Mouse (Mus musculus) cerebellum, adult 11-12 months (tissue): Measurements from ENCODE around the gene Pakap.

Experiments
- DNase-seq: peaks from one replicate; pipeline ENCODE4 v3.0.0; 2022

Gene Pakap

DNA sequence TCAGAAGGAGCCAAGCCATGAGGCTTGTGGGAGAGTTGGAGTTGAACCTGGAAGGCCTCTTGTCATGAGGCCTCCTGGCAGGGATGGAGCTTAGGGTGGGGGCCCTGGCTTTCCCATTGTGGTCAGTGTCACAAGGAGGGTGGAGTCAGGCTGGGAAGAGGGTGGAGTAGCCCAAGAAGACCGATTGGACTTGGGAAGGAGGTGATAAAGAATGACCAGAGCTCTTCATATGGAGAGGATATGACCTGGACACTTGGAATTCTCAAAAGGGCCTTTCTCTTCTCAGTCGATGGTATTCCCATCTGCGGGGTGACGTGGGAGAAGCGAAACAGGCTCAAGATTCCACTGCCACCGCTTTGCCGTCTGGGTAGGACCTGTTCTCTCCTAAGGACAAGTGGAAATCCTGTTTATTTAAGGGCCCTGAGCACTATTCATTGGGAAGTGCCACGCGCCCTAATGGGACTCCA lies 111.0 kb downstream of the Pakap start:
- DNase-seq: no peak

DNA sequence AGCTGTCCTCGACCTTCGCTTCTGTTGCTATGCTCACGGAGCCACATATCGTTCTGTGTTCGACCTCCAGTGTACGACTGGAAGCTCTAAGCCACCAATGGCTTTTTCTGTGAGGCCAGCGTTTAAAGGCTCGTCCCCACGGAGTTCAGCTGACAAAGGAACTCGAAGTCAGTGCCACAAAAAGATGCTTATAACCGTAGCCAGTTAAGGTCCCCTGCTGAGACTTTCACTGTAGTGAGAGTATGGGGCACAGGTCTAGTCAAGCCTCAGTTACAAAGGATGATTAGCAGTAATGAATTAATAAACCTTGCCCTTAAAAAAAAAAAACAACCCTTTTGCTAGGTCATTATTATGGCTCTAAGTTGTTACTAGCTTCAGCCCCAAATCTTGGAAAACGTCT lies 112.2 kb downstream of the Pakap start:
- no peak for DNase-seq

DNA sequence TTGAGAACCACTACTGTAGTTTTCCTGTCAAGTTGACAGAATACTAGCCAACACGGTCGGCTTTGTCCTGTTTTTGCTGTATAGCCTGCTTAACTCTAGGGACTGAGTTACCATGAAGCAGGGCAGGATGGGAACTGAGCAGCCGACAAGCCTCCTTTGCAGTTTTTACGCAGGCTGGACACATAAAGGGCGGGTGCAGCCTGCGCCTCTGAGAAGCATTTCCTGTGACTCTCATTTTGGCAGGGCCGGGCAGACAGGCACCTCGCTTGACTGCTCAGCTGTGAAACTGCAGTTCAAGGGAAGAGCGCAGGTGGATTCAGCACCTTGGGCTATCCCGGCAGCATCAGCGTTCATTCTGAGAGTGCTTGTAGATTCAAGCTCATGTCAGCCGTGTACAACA lies 113.5 kb downstream of the Pakap start:
- peak; percentile 34 for DNase-seq

DNA sequence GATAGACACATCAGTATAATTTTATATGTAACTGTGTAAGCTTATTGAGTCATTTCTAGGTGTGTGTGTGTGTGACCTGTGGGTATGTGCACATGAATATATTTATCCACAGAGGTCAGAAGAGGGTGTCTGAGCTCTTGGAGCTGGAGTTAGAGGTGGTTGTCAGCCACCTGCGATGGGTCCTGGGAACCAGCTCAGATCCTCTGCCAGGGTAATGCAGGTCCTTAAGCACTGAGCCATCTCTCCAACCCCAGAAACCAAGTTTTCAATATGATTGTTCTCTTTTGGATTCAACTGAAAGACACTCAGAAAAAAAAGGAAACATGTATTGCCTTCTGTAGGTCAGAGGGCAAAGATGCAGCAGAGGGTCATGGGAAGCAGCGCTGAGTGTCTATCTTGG lies 114.4 kb downstream of the Pakap start:
- DNase-seq: no peak

DNA sequence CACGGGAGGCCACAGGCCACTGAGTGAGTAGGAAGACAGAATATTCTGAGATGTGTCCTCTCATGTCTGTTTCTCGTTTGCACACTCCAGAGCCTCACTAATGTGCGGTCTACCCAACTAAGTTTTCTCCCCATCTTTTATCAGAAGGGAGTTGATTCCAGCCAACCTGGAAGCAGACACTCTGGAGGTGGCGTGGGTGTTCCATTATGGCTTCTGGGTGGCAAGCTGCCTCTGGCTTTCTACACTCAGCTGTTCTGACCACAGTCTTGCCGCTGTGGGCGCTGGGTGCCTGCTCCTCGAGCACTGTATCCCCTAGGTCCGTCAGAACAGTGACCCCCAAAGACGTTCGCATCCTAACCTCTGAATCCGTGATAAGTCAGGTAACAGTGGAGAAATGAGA lies 115.0 kb downstream of the Pakap start:
- no peak for DNase-seq

DNA sequence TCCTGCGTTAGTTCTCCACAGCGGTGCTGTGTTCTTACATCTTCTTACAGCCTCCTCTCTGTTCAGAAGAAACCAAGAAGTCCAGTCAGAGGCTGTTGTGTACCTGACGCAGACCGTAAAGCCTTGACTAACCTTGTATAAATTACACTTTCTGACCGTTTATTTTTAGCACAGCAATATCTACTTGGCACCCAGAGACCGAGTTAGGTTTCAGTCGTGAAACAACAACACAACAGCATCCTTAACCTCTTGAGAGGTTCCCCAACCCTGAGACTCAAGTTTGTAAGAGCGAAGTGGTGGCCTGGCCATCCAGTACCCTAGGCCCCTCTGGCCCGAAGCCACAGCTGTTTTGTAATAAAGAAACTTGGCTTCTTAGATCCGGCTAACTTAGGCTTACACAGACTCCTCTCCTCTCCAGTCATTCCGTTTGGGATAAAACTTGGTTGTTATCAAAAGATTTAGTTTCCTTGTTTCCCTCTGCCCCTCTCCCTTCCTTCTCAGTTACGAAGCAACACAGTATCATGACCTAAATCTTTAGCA lies 116.8 kb downstream of the Pakap start:
- no peak for DNase-seq

DNA sequence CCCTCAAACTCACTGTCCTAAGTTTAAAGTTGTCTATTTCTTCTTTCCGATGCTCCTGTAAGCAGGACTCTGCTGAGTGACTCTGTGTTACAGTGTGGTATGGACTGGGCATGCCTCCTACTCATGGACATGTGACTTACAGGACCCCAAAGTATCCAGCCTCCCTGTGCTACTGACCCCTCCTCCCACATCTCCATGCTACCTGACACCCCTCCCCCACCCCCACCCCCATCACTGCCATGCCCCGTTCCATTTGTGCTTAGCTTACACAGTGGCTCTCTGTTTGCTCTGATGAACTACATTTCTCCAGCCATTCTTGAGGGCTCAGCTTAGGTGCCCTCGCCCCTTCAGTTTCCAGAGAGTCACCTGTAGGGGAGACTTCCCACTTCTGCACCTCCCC lies 118.8 kb downstream of the Pakap start:
- no peak for DNase-seq

DNA sequence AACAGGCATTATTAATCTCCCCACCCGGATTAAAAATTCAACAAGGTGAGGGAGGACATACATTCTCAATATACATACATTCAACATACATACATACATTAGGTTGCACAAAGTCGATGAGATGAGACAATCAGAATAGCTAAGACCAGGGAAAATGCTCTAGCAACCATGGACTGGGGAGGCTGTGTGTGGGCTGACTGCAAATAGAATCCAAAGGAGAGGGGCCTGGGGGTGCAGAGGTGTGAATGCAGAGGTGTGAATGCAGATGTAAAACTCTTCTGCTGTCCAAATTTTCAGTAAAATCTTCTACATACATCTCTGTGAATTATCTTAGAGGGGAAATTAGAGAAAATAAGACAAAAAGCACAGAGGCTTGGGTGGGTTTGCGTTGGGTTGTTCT lies 119.6 kb downstream of the Pakap start:
- no peak for DNase-seq

DNA sequence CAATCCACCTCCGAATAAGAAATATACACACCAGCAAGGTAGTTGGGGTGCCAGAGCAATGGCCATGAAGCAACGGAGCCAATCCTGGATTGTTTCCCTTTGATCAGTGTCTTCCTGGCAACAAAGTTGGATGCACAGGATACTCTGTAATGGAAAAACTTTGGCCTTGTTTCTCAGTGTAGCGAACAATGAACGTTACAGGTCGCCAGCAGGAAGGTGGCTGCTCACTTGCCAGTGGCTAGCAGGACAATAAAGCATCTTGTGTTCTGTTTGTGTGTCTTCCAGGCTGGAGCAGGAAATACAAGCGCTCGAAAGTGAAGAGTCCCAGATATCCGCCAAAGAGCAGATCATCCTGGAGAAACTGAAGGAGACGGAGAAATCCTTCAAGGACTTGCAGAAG lies 120.2 kb downstream of the Pakap start:
- no peak for DNase-seq

DNA sequence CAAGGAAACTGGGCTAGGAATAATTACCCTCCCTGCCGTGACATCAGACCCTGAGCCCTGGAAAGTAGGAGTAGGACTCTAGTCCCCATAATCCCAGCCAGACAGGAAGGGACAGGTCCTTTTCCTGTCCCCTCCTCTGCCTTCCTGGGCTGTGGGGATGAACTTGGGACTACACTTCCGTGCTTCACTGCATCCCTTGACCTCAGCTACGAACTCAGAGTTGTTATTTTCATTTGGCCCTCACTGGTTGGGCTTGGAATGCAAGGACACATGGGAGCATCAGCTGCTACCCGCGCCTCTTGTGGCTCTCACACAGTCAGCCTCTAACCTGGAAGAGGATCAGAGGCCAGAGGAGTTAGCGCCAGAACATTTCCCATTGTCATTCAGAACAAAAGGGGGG lies 122.0 kb downstream of the Pakap start:
- DNase-seq: no peak

DNA sequence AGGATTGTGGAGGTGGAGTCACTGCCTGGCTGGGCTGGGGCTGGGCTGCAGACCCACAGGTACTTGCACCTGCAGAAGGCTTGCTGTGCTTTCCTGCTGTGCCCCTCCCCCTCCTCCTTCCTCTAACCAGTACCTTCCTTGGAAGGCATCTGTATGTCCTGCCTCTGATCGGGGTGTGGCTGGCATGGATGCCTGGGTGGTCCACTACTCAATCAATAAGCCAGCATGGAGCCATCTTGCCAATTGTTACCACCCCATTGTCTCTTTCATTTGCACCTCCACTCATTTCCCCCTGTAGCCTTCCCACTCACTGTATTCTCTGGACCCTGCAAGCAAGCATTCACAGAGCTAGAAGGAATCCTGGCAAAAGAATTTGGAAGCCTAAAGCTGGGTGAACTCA lies 122.8 kb downstream of the Pakap start:
- DNase-seq: no peak

DNA sequence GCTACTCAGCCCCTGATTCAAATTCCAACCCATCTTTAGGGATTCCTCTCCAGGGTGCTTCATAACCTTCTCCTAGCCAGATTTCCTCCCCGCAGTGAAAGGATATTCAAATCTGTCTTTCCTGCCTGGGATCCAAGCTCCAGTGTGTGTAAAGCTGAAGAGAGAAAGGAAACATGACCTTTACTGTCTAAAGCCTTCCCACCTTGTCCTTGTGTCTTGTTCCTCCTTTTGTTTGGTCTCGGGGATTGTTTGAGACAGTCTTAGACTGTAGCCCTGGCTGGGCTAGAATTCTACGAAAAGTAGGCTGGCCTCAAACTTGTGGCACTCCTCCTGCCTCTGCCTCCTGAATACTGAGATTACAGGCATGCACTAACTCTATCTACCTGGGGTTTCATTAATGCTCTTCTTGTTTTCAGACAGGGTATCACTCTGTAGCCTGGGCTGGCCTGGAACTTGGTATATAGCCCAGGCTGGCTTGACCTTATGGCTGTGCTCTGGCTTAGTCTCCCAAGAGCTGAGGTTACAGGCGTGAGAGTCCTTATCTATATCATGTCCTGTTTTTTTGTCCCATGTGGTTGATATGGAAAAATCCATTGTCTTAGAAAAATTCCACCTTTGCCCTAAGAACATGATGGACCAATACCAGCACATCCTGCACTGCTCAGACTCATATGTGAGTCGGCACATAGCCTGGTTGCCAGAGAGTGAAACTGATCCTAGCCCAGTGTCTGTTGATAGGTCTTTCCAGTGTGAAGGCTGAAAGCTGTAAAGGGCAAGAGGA lies 126.6 kb downstream of the Pakap start:
- no peak for DNase-seq

DNA sequence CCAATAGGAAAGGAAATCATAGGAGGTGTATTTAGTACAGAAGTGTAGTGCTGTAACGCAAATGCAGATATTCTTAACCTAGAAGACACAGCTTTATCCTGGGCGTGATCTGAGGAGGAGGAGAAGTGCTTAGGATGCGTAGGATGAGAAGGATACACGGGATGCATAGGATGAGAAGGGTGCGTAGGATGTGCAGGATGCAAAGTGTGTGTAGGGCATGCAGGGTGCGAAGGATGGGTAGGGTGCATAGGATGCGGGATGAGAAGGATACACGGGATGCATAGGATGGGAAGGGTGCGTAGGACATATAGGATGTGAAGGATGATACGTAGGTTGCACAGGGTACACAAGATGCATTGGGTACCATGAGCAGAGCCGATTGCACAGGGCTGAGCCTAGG lies 129.0 kb downstream of the Pakap start:
- no peak for DNase-seq

DNA sequence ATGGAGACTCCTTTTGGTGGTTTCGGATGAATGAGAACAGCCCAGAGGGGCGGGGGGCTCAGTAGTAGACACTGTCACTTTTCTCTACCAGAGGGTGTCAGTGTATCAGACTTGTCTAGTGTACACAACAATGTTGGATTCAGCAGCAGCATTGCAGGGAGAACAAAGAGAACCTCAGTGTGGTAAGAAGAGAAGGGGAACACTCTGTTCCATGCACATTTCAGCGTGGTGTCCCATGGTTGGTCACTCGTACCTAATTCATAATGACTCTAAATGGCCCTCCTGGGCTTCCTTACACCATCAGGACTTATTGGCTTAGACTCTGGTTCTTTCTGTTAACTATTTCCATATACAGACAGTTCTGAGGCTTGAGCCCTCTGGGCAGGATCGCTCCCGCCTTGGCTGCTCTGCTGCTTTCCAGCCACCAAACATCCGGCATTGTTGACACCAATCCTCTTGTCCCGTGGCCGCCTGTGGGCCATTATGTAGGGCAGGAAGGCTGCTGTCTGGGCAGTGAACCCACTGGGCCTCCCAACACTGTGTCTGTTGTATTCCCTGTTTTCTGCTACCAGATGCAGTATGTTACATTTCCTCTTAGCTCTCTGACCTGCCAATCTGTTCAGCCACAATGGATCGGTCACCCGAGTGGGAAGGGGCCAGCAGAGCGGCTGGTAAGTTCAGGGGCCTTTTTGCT lies 130.1 kb downstream of the Pakap start:
- no peak for DNase-seq

DNA sequence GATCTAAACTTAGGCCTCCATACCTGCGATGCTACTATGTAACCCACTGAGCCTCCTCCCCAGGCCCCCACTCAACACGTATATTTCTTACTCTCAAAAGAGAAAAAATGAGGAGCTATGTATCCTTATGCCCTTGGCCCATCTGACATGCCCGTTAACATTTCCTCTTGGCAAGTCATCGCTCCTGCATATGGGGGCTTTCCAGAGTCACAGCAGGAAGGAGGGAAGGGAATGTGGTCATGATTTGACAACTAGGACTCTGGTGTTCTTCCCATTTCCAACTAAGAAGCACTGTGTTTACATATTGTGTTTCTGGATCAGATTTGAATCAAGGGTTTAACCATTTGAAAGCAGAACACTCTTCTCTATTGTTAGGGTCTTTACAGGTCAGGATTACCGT lies 133.6 kb downstream of the Pakap start:
- peak; percentile 12 for DNase-seq

DNA sequence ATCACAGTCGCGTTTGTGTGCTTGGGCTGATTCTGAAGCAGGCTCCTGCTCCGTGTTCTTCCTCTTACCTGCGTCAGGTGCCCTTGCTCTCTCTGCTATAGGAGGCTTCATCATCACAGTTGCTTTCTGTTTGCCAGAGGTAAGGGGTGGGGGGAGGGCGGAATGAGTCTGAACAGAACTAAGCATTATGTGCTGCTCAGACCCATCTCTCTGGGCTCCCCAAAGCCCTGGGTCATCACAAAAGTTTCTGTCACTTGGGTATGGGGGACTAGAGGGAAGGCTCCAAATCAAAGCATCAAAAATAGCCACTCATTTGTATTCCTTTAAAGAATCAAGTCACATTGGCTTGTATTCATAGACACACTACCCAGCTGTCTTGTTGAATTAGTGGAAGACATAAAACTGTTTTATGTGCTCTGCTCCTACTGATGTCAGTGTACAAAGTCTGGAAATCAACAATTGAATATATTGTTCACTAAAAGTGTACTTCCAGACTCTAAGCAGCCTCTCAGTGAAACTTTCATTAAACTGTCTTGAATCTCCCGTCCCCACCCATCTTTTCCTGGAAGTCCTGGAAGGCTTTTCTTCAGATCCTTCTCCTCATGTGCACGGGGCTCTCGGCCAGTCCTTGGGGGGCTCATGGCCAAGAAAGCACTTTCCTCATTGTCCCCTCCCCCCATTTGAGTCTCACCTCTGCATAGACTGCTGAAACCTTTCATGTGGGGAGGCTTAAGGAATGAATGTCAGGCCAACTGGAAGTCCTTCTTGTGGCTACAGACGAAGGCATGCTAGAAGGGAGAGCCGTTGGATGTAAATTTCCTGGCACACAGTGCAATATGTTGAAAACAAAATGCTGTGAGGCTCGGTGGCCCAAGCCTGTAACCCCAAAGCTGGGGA lies 135.8 kb downstream of the Pakap start:
- no peak for DNase-seq

DNA sequence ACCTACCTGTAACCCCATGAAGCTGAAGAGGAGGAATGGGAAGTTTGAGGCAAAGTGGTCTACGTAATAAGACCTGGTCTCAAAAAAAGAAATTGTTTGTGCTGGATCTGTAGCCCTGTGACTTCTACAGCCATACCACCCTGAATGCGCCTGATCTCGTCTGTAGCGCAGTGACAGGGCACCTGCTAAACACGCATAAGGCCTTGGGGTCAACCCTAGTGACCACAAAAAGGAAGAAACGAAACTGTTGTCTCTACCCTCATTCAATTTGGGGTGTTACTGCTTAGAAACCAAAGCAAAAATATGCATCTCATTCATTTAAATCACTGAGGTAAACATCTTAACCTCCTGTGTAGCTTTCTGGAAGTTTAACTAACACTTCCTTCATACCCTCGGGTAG lies 136.6 kb downstream of the Pakap start:
- DNase-seq: no peak

DNA sequence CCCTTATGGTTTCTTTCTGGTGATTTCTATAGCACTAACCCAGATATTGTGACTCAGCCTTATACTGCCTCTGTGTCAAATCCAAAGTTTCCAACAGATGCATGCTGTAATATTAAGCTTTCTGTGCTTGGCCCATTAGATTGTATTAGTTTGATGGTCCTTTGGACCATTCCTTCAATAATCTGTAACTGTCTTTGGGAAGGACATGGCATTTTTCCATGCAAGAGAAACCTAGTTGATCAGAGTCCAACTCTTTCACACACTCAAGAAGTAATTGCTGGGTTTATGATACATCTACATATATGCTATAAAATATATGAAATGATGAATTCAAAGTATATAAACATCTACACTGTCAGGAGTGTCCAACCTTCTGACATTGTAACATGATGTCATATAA lies 147.9 kb downstream of the Pakap start:
- no peak for DNase-seq

DNA sequence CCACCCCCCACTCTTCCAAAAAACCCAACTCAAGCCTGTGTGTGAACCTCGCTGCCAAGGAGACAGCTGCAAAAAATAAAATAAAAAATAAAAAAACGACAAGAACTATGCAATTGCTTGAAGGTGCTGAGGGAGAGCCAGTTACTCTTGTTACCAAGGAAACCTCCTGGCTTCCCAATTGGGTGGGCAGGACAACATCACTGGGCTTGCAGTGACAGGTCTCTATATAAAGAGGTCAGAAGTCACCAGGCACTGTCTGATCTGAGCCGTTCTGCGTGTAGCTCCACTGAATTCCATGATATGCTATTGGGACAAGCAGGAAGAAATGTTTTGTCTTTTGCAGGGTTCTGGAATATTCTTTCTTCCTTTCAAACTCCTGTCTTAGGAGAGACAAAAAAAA lies 148.8 kb downstream of the Pakap start:
- DNase-seq: no peak

DNA sequence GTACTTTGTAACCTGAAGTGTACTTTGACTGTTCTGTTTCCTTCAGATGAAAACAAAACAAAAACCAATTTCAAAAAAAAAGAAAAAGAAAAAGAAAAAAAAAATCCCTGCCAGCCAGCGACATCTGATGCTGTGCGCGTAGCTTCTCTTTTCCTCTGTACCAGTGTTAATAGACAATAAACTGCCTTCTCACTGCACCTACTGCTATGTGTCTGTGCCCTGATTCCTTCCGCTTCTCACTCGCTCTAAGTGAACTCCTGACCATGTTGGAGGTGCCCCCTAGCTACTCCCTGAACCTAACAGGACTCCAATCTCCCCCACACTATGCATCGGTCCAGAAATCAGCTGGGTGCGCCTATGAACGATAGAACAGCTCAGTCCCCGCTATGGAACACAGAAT lies 149.4 kb downstream of the Pakap start, which contains the start of gene Akap2:
Akap2 (plus strand) TSS at position 304 of the 400 bp plus-strand sequence.
- DNase-seq: no peak

DNA sequence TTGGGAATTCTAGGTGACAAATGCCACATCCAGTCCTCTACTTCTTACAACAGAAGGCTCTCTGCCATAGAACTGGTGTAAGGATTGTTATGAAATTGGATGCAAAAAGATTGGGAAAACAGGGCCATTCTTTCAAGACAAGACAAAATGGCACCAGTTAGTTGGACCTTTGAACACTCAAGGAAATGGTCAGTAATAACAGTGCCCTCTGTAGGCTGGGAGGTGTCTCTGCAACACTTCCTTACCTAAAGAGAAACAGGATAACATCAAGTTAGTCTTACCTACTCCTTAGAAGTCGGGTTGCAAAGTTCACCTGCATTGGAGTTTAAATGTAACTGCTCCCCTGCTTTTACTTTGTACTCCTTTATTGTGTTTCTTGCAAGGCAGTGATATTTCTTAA lies 151.4 kb downstream of the Pakap start:
- no peak for DNase-seq

DNA sequence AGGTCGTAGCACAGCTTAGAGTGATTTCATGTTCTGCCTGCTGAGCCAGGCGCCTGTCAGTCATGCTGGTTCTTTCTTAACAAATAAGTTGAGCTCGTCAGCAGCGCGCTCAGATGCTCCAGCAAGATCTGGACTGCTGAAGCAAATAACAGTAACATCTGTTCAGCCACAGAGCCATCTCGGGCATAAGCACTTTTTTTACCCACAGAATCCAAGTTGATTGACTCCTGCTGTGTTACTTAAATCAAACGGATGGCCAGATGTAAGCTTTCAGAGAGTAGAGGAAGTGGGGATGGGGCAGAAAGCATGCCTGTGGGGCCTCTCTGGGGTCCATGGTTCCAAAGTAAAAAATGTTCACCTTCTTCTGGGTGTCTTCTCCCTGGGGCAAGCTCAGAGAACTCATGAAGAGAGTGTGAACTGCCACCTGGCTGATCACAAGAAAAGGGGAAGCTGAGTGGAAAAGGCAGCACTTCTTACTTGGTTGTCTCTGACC lies 152.9 kb downstream of the Pakap start:
- DNase-seq: no peak

DNA sequence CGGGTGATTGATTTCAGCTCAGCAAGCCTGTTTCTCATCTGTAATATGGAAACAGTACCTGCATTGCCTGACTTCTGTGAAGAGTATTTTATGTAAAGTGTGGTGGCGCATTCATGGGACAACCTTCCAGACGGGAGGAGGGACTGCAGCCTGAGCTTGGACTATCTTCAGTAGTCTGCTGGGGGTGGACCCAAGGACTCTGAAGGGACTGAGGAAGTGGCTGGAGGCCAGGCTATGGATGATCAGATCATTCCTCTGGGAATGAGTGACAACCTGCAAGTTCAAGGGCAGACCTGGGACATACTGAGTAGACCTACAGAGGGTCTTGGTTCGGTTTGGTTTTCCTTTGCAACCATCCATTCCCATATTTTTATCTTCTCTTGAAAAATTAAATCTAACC lies 154.3 kb downstream of the Pakap start:
- no peak for DNase-seq
